Mouse (Mus musculus) mesoderm, embryonic 11.5 days (tissue): ENCODE results near the gene Olfr453.

Source experiments
- DNase-seq: peaks from one replicate; pipeline ENCODE4 v3.0.0-alpha.2; 2012; ENCODE audit warnings: low read depth, low spot score

Olfr453 gene

GRCm38 (mm10) chr6:42739071-42739470, at the start of gene Olfr453:
Olfr453 (plus strand) TSS chr6:42739371.
- no peak for DNase-seq

- DNase-seq = no peak
Measured at GRCm38 (mm10) chr6:42689761-42690160, 49.4 kb upstream of the Olfr453 start.

GRCm38 (mm10) chr6:42692154-42692516, 47.0 kb upstream of the Olfr453 start:
- peak; percentile 87 for DNase-seq

- DNase-seq = peak; percentile 89
Measured at GRCm38 (mm10) chr6:42692517-42693190, 46.5 kb upstream of the Olfr453 start.

- peak; percentile 91 for DNase-seq
Measured at GRCm38 (mm10) chr6:42709291-42710211, 29.6 kb upstream of the Olfr453 start, which contains the start of gene Tcaf1. Tcaf1 (minus strand) TSS chr6:42710088.

GRCm38 (mm10) chr6:42714668-42715067, 24.5 kb upstream of the Olfr453 start:
- no peak for DNase-seq

GRCm38 (mm10) chr6:42717973-42718372, 21.2 kb upstream of the Olfr453 start:
- DNase-seq = no peak

- DNase-seq = no peak
Measured at GRCm38 (mm10) chr6:42742303-42742702, 3.1 kb downstream of the Olfr453 start.

- no peak for DNase-seq
Measured at GRCm38 (mm10) chr6:42747846-42748245, 8.7 kb downstream of the Olfr453 start.

GRCm38 (mm10) chr6:42756104-42756503, 16.9 kb downstream of the Olfr453 start, which contains the start of gene Olfr38:
Olfr38 (plus strand) TSS chr6:42756404.
- no peak for DNase-seq

- DNase-seq = no peak
Measured at GRCm38 (mm10) chr6:42777066-42777465, 37.9 kb downstream of the Olfr453 start.

GRCm38 (mm10) chr6:42784793-42785192, 45.6 kb downstream of the Olfr453 start, which contains the start of gene Olfr452:
Olfr452 (plus strand) TSS chr6:42785093.
- DNase-seq = no peak

- DNase-seq = no peak
Measured at GRCm38 (mm10) chr6:42790247-42790948, 51.2 kb downstream of the Olfr453 start.

- DNase-seq = no peak
Measured at GRCm38 (mm10) chr6:42790949-42791556, 51.9 kb downstream of the Olfr453 start.

GRCm38 (mm10) chr6:42794982-42795381, 55.8 kb downstream of the Olfr453 start:
- no peak for DNase-seq
